Mouse (Mus musculus): ENCODE measurements at regions not wholly inside any gene's neighbourhood (a gene's known extent, or its start where the extent isn't known, plus 50 kb on each side); places are given as distances from the start of the nearest gene placed in this dataset.

GRCm38 (mm10) chr6:60217840-60218239 lies 611.8 kb downstream of the Snca start:
- no peak for DNase-seq (ENCODE audit: low spot score)

DNA sequence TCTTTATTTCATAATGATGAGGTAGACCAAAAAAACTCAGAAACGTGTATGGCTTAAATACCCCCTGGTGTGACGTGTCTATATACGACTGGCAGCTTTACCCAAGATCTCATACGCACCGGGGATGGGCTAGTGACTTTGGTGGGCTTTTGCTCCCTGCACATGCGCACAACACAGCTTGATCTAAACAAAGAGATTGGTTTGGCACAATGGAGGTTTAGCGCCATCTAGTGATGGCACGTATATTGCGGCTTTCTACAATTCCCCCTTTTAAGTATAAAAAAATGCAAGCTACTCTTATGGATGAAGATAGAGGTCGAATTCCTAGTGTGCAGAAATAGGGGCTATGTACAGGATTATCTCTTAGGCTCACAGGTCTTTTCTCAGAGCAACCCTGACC lies 628.1 kb downstream of the Snca start:
- DNase-seq (ENCODE audit: low spot score), result peak; percentile 8
